Mouse (Mus musculus): ENCODE measurements around the gene BC017158.

Gene BC017158

GRCm38 (mm10) chr7:128234796-128235195, 63.2 kb downstream of the BC017158 start:
- no peak for DNase-seq (ENCODE audit: low spot score)

DNA sequence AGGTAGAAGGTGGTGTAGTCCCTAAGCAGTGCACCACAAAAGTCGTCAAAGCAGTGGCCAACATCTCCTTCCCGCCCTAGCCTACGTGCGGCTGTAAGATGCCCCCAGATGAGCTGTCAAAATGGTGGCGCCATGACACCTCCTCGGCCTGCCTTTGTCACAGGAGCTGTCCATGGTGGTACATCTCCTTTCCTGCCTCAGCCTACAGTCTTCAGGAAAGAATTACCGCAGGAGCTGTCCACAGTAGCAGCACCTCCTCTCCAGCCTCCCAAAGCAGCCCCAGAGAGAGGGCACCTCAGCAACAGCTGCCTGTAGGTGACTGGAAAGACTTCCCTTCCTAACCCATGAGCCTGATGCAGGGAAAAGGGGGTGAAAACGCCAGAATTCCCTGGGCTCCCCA, 66.2 kb downstream of the BC017158 start:
- no peak for DNase-seq (ENCODE audit: low spot score)

Data from c-Kit-positive CD71-positive TER-119-positive erythroid progenitor cells, embryonic 14.5 days (primary cell).